Mouse (Mus musculus) Patski (cell line): ENCODE data around the gene Dscaml1. TPM values are rescaled to one million over a fixed set of nuclear protein-coding genes. Genes with fewer than 3 reads are reported as not detected.

Source experiments
- ATAC-seq: fragments of 100-300 bp; one replicate; pipeline ENCODE4 v1.8.0; 2021
- CTCF ChIA-PET: fragments of 350-600 bp; sonication (Branson Sonifier 250); formaldehyde crosslinking; loops from one replicate; lab custom pipeline; 2022; ENCODE audit warnings: inconsistent platforms; lab: Charles Lee
- POLR2A ChIA-PET: fragments of 350-600 bp; sonication (Branson Sonifier 250); formaldehyde crosslinking; loops from one replicate; lab custom pipeline; 2022; ENCODE audit warnings: antibody characterized with exemption, inconsistent platforms; lab: Charles Lee
- DNase-seq: peaks from one replicate; pipeline ENCODE4 v3.0.0-alpha.2; 2011; ENCODE audit warnings: low read depth, low spot score
- H3K27me3 ChIP-seq: fragments of 371-371 bp; one replicate; pipeline ENCODE4 v1.5.1; 2021
- CTCF ChIP-seq: fragments of 100-300 bp; IDR thresholded peaks from one replicate; pipeline ENCODE4 v1.5.1; 2021
- in situ Hi-C: fragments of 300-500 bp; cut with MboI; formaldehyde crosslinking; loops from 3 replicates; pipeline ENCODE4 v1.11.1; 2018; ENCODE audit warnings: low pct_unique_long_range_greater_than_20kb, mixed read lengths
- polyA plus RNA-seq: library from polyadenylated mRNA; unstranded; gene quantifications from one replicate; pipeline ENCODE4 v1.2.3, GENCODE M21; 2021

Dscaml1 gene
- polyA plus RNA-seq, 1 experiment from 2014 or later: 0.01 TPM

DNA sequence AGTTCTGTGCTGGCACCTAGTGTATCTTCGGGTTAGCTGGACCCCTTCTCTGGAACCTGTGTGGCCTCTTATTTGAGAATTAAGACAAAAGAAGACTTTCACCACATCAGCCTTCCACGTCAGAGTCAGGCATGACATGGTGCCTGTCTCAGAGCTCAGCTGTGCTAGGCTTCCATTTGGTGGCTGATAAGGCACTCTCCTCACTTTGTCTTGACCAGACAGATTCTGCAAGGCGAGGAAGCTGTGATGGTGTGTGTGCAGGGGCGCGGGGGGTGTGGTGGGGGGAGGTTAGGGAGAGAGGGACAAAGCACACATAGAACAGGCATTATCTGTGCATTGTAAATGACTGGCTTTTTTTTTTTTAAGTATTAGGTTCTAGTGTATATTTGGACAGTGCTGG is 3.0 kb downstream of the Dscaml1 start:
- POLR2A ChIA-PET: no interaction called here
- no peak for TF ChIP-seq CTCF
- ATAC-seq: no peak
- in situ Hi-C loops: no loop called here
- H3K27me3 ChIP-seq: peaks cover 50% of the 10 kb centered on the region
- no peak for DNase-seq
- CTCF ChIA-PET: no interaction called here

DNA sequence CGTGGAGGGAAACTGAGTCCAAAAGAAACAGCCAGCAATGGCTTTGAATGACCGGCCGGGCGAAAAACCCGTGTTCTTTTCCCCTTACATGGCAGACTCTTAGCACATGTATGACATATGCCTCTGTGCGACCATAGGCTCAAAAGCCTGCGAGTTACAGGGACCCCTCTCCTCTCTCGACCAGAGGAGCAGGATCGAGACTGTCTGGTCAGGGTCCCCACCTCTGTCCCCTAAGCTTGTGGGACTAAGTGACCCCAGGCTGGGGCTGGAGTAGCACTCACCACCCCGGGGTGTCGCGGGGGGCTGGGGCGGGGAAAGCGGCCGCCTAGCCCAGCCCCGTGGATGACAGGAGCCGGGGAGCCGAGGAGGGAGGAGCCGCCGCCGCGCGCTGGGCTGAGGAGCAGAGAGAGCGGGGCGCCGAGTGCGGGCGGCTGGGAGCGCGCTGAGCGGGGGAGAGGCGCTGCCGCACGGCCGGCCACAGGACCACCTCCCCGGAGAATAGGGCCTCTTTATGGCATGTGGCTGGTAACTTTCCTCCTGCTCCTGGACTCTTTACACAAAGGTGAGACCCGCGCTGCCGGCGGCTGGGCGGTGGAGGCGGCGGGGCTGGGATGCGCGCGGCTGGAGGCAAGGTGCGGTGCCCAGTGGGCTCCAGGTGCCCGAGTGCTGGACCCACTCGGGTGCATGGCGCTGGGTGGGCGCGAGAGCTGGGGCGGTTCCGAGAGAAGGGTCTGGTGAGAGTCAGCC is 3.7 kb downstream of the Dscaml1 start:
- no peak for ATAC-seq
- no peak for DNase-seq

DNA sequence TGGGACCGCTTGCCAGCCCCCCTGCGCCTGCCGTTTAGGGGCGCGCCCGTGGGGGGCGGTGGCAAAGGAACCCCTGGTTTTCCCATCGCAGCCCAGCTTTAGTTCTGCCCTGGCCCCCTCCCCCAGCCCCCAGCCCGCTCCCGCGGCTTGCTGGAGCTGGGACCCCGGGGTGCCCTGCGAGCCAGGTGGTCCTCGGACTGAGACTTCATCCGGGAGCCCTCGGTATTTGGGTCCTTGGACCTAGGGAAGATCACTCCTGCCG is 4.2 kb downstream of the Dscaml1 start:
- CTCF ChIA-PET: no interaction called here
- H3K27me3 ChIP-seq: peaks cover 44% of the 10 kb centered on the region
- no peak for DNase-seq
- no peak for TF ChIP-seq CTCF
- POLR2A ChIA-PET: no interaction called here
- in situ Hi-C loops: no loop called here
- ATAC-seq: no peak

More for the DNA sequence above, 3.7 kb downstream of the Dscaml1 start:
- H3K27me3 ChIP-seq: peaks cover 48% of the 10 kb centered on the region
- in situ Hi-C loops: no loop called here
- no peak for TF ChIP-seq CTCF
- POLR2A ChIA-PET: no interaction called here
- CTCF ChIA-PET: no interaction called here

DNA sequence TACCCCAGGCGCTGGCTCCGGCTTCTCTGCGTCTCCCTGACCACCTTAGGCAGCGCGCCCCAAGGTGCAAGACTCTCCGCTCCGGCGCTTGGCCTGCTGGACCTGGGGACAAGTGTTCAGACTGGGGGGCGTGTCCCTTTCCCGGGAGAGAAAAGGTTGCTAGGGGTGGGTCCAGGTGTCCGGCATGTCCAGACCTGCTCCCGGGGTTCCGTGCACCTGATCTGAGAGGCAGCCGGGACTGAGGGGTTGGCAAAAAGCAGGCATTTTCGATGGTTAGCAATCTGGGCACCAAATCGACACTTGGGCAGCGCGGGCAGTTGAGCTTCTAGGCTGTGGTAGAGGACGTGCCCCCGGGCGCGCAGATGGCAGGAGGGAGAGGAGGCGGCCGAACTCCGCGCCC is 4.7 kb downstream of the Dscaml1 start:
- no peak for DNase-seq
- H3K27me3 ChIP-seq: peaks cover 44% of the 10 kb centered on the region
- ATAC-seq: no peak
- in situ Hi-C loops: no loop called here
- ChIA-PET CTCF (no interaction called here), POLR2A (no interaction called here)
- TF ChIP-seq CTCF: no peak

DNA sequence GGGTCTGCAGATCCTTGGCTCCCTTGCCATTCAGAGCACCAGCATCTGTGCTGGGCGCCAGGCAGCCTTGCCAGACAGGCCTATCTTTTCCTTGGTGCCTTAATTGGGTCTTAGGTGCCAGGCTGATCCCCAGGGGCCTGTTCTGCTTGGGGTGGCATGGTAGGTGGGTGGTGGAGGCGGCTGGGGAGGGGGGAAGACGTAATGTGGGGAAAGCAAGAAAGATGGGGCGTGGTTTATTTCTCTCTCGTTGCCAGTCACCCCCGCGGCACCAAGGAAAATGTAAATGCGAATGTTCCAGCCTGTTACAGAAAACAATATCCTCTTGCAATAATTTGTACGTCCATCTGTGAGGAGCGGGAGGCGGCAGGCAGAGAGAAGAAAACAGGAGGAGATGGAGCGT is 6.2 kb downstream of the Dscaml1 start:
- no peak for TF ChIP-seq CTCF
- ATAC-seq: no peak
- POLR2A ChIA-PET: interaction anchor here (0.6 kb wide), 1 partner anchor 80 kb away, joined by 4 read pairs; no protein-coding TSS in a partner anchor
- in situ Hi-C loops: no loop called here
- DNase-seq: no peak
- CTCF ChIA-PET: no interaction called here
- peaks cover 38% of the 10 kb centered on the region for H3K27me3 ChIP-seq

DNA sequence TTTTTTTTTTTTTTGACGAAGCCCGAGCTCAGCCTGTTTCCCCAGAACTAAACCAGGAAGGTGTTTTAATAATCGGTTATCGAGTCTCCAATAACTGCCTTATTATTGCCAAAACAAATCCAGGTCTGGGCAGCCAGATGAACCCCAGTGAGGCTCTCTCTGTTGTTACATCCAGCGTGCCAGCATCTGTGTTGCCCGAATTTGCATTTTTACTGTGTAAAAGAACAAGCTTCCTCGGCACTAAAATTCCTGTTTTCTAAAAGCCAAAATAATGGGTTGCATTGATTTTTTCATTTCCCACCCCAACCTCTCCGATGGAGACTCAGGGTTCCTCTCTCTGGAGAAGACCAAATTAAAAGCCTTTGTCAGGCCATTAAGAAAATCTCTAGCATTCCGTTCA is 6.7 kb downstream of the Dscaml1 start:
- ATAC-seq (no peak), DNase-seq (no peak)
- ChIA-PET CTCF (no interaction called here), POLR2A (interaction anchor here (0.6 kb wide), 1 partner anchor 79 kb away, joined by 4 read pairs; no protein-coding TSS in a partner anchor)
- in situ Hi-C loops: no loop called here
- peaks cover 38% of the 10 kb centered on the region for H3K27me3 ChIP-seq
- no peak for TF ChIP-seq CTCF

DNA sequence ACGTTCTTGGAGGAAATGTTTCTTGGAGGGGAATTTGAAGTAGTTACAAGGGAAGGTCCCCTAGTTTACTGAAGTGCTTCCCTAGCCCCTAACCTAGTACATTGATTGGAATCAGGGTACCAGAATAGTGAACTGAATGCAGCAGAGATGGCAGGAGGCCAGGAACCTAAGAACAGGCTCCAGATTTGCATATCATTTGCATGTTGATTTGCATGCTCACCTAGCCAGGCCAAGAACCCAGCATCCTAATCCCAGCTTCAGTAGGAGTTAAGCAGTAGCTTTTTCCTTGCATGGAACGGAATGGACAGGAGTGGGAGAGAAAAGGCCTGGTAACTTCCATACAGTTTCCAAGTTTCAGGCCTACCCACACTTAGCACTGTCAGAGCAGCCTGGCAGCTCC is 7.7 kb downstream of the Dscaml1 start:
- ATAC-seq: no peak
- ChIA-PET CTCF (no interaction called here), POLR2A (no interaction called here)
- in situ Hi-C loops: no loop called here
- no peak for DNase-seq
- peaks cover 43% of the 10 kb centered on the region for H3K27me3 ChIP-seq
- TF ChIP-seq CTCF: no peak

DNA sequence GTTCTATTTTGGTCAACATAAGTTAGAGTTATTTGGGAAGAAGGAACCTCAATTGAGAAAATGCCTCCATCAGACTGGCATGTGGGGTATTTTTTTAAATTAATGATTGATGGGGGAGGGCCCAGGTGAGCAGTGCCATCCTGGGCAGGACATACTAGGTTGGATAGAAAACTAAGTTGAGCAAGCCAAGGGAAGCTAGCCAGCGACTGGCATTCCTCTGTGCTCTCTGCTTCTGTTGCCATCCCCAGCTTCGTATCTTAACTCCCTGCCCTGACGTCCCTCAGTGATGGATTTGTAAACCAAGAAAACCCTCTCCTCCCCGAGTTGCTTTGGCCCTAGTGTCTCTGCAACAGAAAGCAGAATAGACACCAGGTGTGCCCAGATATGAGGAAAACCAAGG is 12.6 kb downstream of the Dscaml1 start:
- ChIA-PET CTCF (no interaction called here), POLR2A (no interaction called here)
- in situ Hi-C loops: no loop called here
- DNase-seq: no peak
- ATAC-seq: no peak
- H3K27me3 ChIP-seq: peaks cover 31% of the 10 kb centered on the region
- TF ChIP-seq CTCF: no peak

DNA sequence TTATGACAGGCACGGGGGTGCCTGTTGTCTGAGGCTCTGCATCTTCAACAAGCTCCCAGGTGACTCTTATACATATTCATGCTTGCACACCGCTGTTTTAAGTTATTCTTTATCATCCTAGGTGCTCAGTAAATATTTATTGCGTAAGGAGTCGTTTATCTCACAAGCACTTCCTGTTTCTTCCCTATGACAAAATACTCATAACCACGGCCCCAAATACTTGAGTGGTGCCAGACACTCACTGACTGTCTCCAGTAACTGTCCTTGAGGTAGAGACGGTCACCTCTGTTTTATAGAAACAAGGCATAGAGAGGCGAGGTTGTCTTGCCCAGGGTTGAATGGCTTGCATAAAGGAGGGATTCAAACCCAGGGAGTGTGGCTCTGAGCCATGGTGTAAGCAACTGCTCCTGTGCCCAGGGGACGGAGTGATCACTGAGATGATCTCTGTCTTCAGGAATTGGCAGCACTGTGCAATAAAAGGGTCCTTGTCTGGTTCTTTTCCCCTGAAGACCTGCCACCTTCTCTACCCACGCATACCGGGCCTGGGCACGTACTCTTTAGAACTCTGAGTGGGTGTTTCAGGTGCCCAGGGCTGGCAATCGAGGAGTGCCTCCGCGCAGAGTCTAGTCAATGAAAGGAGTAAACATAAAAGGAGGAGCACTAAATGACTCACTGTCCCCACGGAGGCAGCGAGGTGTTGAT is 13.8 kb downstream of the Dscaml1 start:
- in situ Hi-C loops: no loop called here
- CTCF ChIA-PET: no interaction called here
- ATAC-seq: no peak
- no peak for DNase-seq
- peaks cover 34% of the 10 kb centered on the region for H3K27me3 ChIP-seq
- TF ChIP-seq CTCF: no peak
- POLR2A ChIA-PET: no interaction called here

DNA sequence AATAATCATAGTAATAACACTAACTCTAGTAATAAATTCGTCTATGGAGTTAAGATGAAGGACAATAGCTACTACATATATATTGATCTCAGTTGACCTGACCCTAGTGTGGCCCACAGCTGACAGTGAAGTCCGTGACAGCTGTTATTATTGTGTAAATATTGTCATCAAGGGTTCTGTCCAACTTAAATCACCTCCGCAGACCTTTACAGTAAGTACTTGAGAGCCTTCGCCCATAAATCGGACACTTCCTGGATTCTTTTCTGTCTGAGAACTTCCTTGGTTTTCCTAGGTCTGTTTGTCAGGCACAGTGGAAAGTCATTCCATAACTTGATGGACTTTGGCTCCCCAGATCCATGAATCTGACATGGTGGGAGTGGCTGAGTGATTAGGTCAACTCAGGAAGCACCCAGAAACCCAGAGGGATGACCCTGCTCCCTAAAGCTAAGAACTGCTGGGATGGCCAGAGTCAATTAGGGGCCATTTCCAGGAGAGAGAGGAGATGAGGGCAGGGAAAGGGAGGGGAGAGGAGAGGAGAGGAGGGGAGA is 17.9 kb downstream of the Dscaml1 start:
- DNase-seq (no peak), ATAC-seq (no peak)
- H3K27me3 ChIP-seq: peaks cover 63% of the 10 kb centered on the region
- TF ChIP-seq CTCF: no peak
- POLR2A ChIA-PET: no interaction called here
- CTCF ChIA-PET: no interaction called here
- in situ Hi-C loops: no loop called here

DNA sequence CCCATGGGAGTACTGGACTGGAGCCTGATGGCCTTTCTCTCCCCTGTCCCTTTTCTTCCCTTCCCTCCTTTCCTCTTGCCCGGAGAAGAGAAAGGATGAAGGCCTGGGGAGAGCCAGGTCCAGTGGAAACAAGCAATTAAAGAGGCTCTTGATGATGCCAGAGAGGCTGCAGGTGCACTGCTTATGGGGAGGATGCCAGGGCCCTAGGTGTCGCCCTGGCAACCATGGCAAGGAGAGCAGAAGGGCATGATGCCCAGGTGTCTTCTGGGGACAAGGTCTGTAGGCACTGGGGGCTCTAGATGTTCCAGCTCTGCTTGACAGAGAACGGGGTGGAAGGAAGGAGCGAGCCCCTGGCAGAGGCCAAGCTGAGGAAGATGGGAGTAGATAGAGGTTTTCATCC is 23.2 kb downstream of the Dscaml1 start:
- POLR2A ChIA-PET: no interaction called here
- CTCF ChIA-PET: no interaction called here
- peaks cover 49% of the 10 kb centered on the region for H3K27me3 ChIP-seq
- ATAC-seq: no peak
- no peak for TF ChIP-seq CTCF
- in situ Hi-C loops: no loop called here
- no peak for DNase-seq
